Mouse (Mus musculus): Measurements from ENCODE around the gene Zcchc3.
"Not testable (repeated sequence)": the region's sequence is repeated elsewhere in the genome, so short reads cannot be mapped to it uniquely, and the experiment has no call there.

The Zcchc3 gene

GRCm38 (mm10) chr2:152414591-152415165 lies at the start of gene Zcchc3:
TSS of gene Zcchc3 (minus strand) at chr2:152415027.
- DNase-seq: peak; percentile 86 to 90

DNA sequence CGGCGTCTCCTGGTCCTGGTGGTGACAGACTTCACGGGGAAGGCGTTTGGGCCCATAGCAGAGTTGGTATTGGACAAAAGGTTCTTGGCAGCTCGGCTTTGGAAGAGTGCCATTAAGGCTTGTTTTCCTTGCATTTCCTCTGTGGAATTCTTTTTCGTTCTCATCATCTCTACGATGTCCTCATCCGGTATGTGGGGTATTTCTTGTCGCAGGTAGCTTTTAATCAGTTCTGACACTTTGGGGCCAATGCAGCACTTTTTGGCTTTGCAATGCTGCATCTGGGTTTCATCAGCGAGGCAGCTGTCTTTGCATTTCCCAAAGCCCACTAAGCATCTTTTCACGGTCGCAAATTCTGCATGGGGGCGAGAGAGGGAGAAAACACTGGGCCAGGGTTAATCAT lies 44.4 kb upstream of the Zcchc3 start:
- DNase-seq: no peak

DNA sequence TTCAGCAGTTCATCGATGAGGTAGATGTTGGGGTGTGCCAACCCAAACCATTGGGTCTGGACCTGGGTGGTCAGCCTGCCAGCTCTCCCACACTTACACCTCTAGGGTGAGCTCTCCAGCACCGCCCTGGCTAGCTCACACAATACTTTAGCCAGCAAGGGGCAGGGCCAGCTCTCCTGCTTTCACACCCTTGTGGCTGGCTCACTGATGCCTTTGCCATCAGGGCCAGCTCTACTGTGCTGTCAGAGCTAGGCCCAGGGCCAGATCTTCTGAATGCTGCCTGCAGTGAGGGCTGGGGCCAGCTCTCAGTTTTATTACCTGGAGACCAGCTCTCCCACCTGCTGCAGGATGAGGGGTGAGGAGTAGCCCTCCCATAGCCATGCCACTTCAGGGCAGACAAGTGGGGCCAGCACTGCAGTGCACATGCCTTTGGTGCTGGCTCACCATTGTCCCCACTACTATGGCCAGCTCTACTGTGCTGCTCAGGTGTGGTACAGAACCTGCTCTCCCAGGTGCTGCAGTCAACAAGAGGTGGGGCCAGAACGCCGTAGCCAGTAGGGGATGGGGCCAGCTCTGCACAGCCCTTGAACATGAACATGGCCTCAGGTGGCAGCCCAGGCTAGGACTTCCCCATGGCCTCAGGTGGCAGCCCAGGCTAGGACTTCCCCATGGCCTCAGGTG lies 37.4 kb upstream of the Zcchc3 start:
- no peak for DNase-seq

DNA sequence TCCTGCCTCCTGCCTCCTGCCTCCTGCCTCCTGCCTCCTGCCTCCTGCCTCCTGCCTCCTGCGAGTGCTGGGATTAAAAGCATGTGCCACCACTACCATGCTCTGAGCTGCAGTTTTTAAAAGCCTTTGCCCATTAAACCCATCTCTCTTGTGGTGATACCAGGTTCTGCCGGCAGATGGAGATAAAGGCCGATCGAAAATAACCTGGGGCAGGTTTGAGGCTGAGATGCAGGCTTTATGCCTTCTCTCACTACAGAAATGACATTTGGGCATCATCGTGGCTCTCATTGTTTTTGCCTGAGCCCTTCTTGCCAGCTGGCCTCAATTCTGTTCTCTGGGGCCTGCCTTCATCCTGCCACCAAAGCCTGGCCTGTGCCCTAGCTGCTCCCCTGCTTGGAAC lies 35.4 kb upstream of the Zcchc3 start:
- DNase-seq: peak; percentile 51 to 84

DNA sequence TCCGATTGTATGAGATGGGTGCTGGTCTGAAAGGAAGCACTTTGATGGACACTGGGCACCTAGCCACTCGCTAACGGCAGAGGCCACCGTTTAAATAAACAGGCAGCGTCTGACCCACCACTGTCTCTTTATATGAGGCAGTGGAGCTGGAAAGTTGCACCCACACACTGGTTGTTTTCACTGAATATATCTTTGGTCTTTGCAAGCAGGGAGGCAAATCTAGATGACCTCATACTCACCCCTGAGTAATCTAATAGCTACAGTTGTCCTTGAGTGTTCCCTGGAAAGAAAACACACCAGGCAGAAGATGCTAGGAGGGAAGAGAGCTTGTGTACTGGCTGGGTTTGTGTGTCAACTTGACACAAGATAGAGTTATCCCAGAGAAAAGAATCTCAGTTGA lies 32.6 kb upstream of the Zcchc3 start:
- no peak for DNase-seq

- no peak for DNase-seq
Measured at GRCm38 (mm10) chr2:152446642-152447041, 31.8 kb upstream of the Zcchc3 start.

GRCm38 (mm10) chr2:152443281-152443680 lies 28.5 kb upstream of the Zcchc3 start:
- DNase-seq: peak in 1 of 2 experiments; percentile 20

DNA sequence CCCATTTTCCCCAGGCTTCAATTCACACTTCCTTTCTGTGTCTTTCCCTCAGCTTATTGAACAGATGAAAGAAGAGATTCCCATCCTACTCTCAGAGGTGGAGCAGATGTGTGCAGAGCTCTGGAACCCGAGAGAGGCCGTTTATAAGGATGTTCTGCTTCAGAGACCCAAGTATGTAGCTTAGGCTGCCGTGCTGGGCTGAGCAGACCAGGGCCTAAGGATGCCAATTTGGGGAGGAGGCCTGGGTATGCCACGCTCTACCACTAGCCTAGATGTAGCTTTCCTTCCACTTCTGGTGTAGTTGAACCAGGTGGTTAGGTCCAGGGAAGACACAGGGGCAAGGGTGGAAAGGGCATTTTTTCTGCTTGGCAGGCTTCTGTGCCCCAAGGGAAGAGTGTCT lies 27.5 kb upstream of the Zcchc3 start:
- no peak for DNase-seq

GRCm38 (mm10) chr2:152439833-152440232 lies 25.0 kb upstream of the Zcchc3 start:
- no peak for DNase-seq

- no peak for DNase-seq
Measured at GRCm38 (mm10) chr2:152438963-152439362, 24.1 kb upstream of the Zcchc3 start.

DNA sequence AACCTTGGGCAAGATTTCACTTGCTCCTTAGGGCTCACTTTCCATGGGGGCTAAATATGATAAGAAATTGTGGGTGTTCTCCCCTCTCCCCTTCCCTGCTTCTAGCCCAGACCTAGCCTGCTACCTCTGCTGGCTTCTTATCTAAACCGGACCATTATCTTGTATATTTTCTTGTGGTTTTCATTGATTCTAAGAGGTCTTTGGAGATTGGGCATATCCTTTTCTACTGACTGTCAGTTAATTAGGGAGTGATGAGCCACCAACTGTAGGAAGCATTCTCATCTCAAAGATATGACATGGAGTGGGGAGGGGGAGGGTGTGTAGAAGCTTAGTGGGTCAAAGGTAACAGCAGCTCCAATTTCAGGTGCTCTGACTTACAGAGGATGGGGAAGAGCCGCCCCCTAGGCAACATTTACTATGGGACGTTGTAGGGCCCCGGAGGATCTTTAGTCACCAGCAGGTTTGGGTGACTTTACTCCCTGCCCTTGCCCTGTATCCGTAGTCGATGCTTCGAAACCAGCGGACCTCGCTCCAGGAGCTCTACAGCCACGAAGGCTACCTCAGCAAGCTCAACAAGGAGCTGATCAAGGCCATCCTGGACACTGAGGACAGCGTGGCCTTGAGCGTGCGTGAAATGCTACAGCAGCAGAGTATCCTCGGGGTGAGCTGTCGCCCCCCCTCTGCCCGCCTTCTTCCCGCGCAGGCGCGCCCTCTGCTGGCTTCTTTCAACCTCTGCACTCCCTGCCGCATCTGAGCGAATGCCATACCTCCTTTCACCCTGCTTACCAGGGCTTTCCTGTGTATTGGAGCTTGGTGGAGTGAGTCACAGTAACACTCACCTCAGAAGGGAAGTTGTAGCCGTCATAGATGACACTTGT lies 22.4 kb upstream of the Zcchc3 start:
- peak; percentile 69 to 92 for DNase-seq

DNA sequence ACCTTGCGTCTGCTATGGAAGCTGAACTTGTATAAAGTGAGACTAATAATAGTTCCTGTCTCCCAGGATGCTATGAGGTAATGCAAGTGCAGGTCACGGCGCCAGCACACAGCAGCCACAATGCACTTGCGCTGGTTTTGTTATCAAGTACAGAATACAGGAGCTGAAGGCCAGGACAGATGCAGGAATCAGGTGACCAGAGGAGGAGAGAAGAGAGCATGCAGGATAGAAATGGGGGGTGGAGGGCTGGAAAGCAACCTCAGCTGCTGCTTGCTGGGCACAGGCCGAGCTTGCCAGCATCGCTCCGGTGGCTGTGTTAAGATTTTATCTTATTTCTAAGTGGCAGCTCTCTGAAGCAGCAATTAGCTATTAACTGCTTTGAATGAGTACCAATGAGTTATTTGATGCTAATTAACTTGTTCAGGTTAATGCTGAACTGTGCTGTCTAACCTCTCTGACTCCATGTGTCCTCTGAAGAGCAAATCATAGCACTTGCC lies 21.6 kb upstream of the Zcchc3 start:
- DNase-seq: peak; percentile 56 to 57

- DNase-seq: not testable (repeated sequence)
Measured at GRCm38 (mm10) chr2:152428481-152428880, 13.7 kb upstream of the Zcchc3 start.

DNA sequence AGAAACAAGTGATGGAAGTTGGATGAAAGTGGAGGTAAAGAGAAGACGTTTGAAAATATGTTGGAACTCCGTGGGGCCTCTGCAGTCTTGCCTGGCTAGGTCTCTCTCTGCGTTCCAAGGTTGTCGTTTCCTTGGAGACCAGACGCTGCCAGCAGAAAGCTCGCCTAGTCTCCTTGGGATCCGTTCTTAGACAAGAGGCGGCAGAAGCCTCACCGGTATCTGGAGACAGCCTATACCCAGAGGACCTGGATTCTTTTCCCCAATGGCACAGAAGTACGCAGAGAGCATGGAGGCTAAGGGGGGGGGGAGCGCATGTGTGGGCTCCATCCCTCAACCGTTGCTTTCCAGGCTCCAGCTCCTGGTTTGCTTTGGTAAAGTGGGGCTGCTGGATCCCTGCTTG lies 12.7 kb upstream of the Zcchc3 start:
- DNase-seq: peak in 1 of 2 experiments; percentile 31

GRCm38 (mm10) chr2:152415786-152416185 lies 959 bp upstream of the Zcchc3 start:
- no peak for DNase-seq

DNA sequence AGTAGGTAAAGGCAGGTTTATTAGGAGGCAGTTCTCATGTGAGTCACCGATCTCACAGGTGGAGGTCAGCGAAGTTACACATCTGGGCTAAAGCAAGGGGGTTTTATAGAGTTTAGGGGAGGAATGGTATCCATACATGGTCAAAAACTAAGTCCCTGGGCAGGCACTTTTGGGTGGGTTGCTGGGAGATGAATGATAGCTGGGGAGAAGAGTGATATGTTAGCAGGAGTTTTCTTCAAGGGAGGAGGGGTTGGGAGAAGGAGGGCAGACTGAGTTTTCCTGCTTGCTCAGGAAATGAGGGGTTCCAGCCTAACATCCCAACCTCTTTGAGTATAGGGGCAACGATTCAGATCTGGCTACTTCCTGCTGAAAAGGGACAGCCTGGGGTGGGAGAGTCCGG lies 460 bp upstream of the Zcchc3 start, which contains the start of gene 6820408C15Rik:
6820408C15Rik (plus strand) TSS at position 301 of the 400 bp plus-strand sequence.
- no peak for DNase-seq

DNA sequence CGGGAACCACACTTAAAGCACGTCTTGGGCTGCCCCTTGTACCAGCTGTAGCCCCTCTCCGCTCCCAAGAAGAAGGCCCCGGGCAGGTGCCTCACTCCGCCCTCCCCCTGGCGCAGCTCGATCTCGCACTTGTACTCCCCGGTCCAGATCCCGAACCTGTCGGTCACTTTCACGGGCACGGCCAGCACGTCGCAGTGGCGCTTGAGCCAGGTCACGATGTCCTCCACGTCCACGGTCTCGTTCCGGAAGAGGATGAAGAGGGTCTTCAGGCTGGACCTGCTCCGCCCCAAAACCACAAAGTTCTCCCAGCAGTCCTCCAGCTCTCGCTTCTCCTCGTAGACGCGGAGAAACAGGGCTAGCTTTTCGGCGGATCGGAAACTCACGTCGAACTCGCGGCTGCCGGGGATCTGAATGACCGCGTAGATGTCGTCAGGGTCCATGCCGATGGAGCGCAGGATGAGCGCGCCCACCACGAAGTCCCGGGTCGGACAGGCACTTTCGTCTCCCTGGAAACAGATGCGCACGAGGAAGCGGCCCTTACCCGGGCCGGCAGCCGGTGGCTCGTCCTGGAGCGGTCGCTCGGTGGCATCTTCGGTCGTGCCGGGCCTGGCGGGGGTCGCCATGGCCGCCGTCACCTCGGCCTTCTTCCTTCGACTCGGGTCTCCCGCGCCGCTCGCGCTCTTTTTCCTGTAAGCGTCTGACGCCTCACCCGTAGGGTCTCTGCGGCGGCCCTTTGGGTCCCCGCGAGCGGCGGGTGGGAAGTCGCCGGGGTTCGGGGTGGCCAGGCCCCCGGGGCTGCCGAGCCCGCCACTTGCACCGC lies 852 bp downstream of the Zcchc3 start:
- DNase-seq: peak; percentile 39 to 61

DNA sequence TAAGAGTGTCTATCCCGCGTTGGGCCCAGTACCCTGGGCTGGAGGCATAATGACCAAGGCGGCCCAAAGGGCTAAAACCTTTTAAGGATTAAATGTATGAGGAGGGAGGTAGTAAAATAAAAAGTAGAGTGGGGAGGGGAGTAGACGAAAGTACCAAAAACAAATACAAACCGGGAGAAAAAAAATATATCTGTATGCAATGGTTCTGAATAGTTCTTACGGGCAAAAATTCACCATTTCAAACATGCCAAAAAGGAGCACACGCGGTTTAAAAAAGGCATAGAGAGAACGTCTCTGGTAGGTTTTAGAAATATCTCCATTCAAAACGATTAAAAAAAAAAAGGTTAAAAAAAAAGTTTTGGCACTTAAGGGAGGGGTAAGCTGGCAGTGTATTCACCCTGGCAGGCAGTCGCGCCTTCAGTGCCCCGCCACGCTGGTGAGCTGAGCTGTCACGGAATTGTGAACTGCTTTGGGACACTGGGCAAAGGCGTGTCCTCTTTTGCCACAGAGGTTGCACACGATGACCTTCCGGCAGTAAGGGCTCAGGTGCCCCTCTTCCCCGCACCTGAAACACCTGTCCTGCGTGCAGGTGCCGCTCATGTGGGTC lies 1.6 kb downstream of the Zcchc3 start:
- DNase-seq: peak in 1 of 2 experiments; percentile 64

GRCm38 (mm10) chr2:152412526-152413157 lies 2.2 kb downstream of the Zcchc3 start:
- peak in 1 of 2 experiments; percentile 35 for DNase-seq

DNA sequence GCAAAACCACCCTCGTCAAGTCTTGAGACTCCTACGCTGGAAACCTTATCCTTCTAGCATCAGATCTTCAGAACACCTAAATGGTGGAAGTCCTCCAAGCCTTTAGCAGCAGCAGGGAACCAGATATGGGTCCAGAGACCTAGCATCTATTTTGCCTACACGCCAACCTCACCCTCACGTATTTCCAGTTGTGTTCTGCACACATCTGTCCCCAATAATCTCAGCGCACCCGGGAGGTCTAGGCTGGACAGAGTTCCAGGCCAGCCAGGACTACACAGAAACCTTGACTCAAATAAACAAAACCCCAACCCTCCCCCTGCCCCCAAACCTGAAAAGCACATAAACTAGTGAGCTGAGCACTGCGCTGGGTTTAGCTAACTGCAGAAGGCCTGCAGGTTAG lies 3.4 kb downstream of the Zcchc3 start:
- DNase-seq: no peak

GRCm38 (mm10) chr2:152410971-152411371 lies 3.9 kb downstream of the Zcchc3 start:
- peak; percentile 83 to 86 for DNase-seq

All from kidney, postnatal 36 days (tissue).